Mouse (Mus musculus): ENCODE measurements at regions not wholly inside any gene's neighbourhood (a gene's known extent, or its start where the extent isn't known, plus 50 kb on each side); places are given as distances from the start of the nearest gene placed in this dataset.

DNA sequence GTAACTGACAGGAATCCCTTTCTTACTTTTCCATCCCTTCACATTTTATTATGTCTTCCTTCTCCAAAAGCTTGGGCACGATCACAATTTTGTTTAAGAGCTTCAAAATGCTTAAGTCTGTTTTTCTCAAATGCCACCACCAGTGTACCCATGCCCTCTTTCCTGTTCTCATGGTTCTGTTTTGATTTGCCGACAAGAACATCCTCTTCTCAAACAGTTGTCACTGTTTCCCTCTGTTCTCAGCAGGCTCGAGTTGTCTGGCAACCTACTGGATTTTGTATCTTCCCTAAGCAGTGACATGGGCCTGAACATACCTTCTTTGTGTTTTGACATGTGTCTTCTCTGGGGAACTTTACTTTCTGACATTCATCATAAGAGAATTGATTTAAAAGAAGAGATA, 2124.1 kb upstream of the Lrrc6 start:
- Histone ChIP-seq H3K4me2 (no peak overlapping the region), H3K4me3 (no peak overlapping the region), H3K27ac (replicated peaks) (no peak overlapping the region), H3K36me3 (no peaks in the 10 kb centered on the region), H3K9ac (no peak overlapping the region), H3K9me3 (no peaks in the 10 kb centered on the region), H3K4me1 (replicated peaks) (no peaks in the 10 kb centered on the region), H3K27me3 (no peaks in the 10 kb centered on the region)
- no peak for ATAC-seq (ENCODE audit: low FRiP score, low read depth)
- WGBS = 78% methylated on average over 3 of the region's 3 CpGs

DNA sequence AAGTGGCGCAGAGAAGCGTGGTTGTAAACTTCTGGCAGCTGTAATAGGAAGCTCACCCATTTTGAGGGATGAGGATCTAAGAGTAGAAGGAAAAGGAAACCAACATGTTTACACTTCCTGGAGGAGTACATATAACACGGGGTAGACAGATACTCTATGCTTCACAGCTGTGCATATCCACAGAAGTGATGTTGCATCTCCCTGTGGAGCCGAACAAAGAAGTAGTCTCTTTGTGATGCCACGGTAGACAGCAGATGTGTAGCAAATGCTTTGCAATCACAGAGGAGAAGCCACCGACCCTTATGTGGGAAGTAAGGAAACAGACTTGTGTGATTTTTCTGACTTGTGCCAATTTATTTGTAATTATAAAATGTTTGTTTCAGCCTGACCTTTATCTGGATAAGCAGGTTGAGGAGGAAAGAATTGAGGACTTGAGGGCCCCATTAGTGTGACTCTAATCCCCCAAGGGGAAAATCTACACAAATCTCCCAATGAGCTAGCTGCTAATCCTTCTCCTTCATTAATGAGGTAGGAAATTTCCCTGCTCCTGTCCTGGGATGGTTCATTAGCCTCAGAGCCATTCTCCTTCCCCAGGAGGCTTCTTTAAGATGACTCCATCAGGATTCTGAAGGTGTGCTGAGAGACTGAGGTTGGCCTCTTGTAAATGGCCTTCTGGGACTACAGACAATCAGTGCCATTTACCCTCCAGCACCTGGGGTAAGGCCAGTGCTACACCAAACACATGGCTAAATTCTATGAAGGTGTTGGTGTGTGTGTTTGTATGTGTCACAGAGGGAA, 2119.9 kb upstream of the Lrrc6 start:
- no peak for ATAC-seq (ENCODE audit: low FRiP score, low read depth)
- Histone ChIP-seq H3K4me1 (replicated peaks) (no peaks in the 10 kb centered on the region), H3K27me3 (no peaks in the 10 kb centered on the region), H3K9me3 (no peaks in the 10 kb centered on the region), H3K36me3 (no peaks in the 10 kb centered on the region), H3K4me3 (no peak overlapping the region), H3K9ac (no peak overlapping the region), H3K27ac (replicated peaks) (no peak overlapping the region), H3K4me2 (no peak overlapping the region)
- 73% methylated on average over 6 of the region's 6 CpGs for WGBS

DNA sequence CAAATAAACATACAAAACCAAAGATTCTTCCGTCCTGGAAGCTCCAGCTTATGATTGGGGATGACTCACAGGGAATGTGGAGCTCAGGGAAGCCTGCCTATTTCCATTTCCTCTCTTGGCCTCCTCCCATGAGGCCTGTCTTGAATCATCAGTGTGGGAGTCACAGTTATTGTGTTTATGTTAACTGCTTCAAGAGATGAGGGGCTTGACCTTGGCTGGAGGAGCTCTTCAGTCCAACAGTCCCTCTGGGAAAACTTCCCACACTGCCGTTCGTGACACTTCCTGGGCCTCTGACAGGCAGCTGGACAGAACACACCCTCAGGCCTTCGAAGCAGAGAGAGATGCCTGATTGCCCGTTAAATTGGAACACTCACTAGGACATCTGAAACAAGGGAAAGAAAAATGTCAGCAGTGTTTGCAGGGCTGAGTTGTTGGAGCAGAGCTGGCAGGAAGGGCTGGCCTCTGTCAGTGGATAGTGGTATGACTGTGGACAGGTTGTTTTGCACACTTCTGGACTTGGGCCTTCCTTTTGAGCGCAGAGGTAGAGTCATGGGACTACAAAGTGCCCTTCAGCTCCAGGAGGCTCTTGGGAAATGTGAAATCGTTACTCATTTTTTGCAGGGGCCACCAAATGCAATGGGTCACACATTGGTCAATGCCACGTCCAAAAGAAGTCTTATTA, 2105.5 kb upstream of the Lrrc6 start:
- 55% methylated on average over 8 of the region's 8 CpGs for WGBS
- H3K4me2 ChIP-seq = no peak overlapping the region
- H3K9me3 ChIP-seq = no peaks in the 10 kb centered on the region
- H3K27me3 ChIP-seq = no peaks in the 10 kb centered on the region
- H3K4me1 ChIP-seq (replicated peaks) = no peaks in the 10 kb centered on the region
- H3K4me3 ChIP-seq = no peak overlapping the region
- no peak overlapping the region for H3K27ac ChIP-seq (replicated peaks)
- H3K9ac ChIP-seq = no peak overlapping the region
- H3K36me3 ChIP-seq = no peaks in the 10 kb centered on the region
- no peak for ATAC-seq (ENCODE audit: low FRiP score, low read depth)

DNA sequence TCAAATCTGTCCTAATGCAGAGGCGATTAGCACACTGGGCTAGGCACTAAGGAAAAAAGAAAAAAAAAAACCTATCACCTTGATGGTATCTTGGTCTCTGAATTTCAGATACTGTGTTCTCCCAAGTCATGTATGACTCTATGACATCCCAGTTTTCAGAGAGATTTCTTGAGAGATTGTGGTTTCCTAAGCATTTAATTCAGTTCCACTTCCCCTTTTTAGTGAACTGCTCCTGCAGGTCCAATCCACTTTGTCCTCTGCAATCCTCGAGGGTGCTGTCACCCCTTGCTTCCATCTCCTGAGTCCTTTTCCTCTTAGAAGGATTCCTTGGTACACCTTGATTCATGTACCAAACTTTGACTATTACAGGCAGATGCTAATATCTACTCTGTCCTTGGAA, 2104.8 kb upstream of the Lrrc6 start:
- no peaks in the 10 kb centered on the region for H3K27me3 ChIP-seq
- no peaks in the 10 kb centered on the region for H3K4me1 ChIP-seq (replicated peaks)
- H3K4me2 ChIP-seq = no peak overlapping the region
- no peaks in the 10 kb centered on the region for H3K9me3 ChIP-seq
- ATAC-seq (ENCODE audit: low FRiP score, low read depth) = no peak
- H3K9ac ChIP-seq = no peak overlapping the region
- no peaks in the 10 kb centered on the region for H3K36me3 ChIP-seq
- 90% methylated on average over 2 of the region's 2 CpGs for WGBS
- H3K4me3 ChIP-seq = no peak overlapping the region
- no peak overlapping the region for H3K27ac ChIP-seq (replicated peaks)

DNA sequence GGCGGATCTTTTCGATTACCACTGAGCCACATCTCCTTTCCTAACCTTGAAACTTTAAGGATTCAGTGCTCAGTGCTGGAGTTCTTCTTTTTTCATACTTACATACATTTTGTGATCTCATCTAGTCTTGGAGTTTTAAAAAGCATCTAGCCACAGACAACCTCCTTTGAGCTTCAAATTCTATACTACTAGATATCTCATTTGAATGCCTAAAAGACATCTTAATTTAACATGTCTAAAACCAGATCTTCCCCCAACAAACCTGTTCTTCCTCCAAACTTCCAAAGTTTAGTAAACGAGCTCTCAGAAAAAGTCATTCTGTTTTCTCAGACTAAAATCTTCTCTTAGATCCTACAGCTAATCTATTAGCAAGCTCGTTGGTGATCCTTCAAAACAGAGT, 2081.5 kb upstream of the Lrrc6 start:
- Histone ChIP-seq H3K4me2 (no peak overlapping the region), H3K27ac (replicated peaks) (no peak overlapping the region), H3K9ac (no peak overlapping the region), H3K27me3 (no peaks in the 10 kb centered on the region), H3K4me1 (replicated peaks) (no peaks in the 10 kb centered on the region), H3K4me3 (no peak overlapping the region), H3K9me3 (no peaks in the 10 kb centered on the region), H3K36me3 (no peaks in the 10 kb centered on the region)
- no peak for ATAC-seq (ENCODE audit: low FRiP score, low read depth)
- 89% methylated on average over 4 of the region's 4 CpGs for WGBS

DNA sequence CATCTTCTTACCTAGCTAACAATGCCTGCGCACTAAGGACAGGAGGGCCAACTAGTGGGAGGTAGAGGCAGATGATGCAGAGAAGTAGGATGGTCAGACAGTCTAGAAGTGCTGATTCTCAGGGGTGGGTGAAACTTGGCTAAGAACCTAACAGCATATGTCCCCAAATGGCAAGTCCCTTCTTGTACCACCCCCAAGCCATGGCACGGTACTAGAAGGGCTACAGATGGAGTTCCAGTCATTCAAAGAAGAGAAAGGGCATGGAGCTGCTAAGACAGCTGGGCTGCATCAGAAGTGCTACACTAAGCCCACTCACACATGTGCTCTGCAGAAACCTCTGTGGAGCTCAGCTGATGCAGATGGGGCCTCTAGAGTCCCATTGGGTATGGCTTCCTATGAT, 2078.8 kb upstream of the Lrrc6 start:
- no peaks in the 10 kb centered on the region for H3K36me3 ChIP-seq
- WGBS = 91% methylated on average over 2 of the region's 2 CpGs

DNA sequence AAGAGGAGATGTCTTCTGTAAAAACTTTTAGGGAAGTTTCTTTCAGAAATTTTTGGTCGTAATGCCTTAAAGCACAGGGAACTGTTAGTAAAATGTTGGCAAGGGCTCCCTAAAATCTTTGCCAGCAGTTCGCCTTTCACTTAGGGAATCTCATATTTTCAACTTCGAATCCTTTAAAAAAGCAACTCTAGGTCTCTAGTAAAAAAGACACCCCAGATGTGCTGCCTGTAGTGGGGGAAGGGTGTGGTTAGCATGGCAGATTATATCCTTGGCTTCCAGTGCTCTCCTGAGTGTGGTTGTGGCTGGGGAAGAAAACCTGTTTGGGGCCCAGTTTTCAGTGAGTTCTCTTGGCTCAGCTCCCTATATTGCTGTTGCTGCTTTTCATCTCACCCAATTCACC, 2059.9 kb upstream of the Lrrc6 start:
- no peak for ATAC-seq (ENCODE audit: low FRiP score, low read depth)
- Histone ChIP-seq H3K27me3 (no peaks in the 10 kb centered on the region), H3K4me2 (no peak overlapping the region), H3K27ac (replicated peaks) (no peak overlapping the region), H3K4me3 (no peak overlapping the region), H3K9ac (no peak overlapping the region), H3K4me1 (replicated peaks) (0 out of 2 replicates have a peak, but pooled peaks cover 2% of the 10 kb centered on the region), H3K9me3 (no peaks in the 10 kb centered on the region), H3K36me3 (no peaks in the 10 kb centered on the region)
- WGBS = 85% methylated on average over 3 of the region's 3 CpGs

More for the DNA sequence above, 2078.8 kb upstream of the Lrrc6 start:
- ATAC-seq (ENCODE audit: low FRiP score, low read depth) = no peak
- H3K27me3 ChIP-seq = no peaks in the 10 kb centered on the region
- H3K4me3 ChIP-seq = no peak overlapping the region
- no peak overlapping the region for H3K9ac ChIP-seq
- H3K27ac ChIP-seq (replicated peaks) = no peak overlapping the region
- H3K9me3 ChIP-seq = no peaks in the 10 kb centered on the region
- no peak overlapping the region for H3K4me2 ChIP-seq
- H3K4me1 ChIP-seq (replicated peaks) = no peaks in the 10 kb centered on the region

DNA sequence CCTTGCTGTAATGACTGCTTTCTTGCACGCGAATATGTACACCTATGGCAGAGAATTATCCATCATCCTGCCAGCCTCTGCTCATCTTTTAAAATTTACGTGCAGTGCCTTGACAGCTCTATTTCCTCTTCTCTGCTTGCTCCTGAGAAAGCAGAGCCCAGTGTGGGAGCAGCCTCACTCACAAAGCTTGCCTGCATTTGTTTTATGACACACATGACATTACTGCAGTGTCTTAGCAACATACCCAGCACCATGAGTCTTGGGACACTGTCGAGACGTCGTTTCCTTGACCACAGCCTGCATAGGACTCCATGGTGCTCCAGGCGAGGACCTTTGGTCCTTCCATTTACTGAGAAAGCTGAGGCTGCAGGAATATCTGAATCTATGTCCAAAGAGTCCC, 2055.4 kb upstream of the Lrrc6 start:
- H3K36me3 ChIP-seq = no peaks in the 10 kb centered on the region
- H3K4me3 ChIP-seq = no peak overlapping the region
- 66% methylated on average over 7 of the region's 7 CpGs for WGBS
- H3K4me2 ChIP-seq = no peak overlapping the region
- 0 out of 2 replicates have a peak, but pooled peaks cover 2% of the 10 kb centered on the region for H3K4me1 ChIP-seq (replicated peaks)
- H3K27me3 ChIP-seq = no peaks in the 10 kb centered on the region
- no peak overlapping the region for H3K27ac ChIP-seq (replicated peaks)
- H3K9ac ChIP-seq = no peak overlapping the region
- no peak for ATAC-seq (ENCODE audit: low FRiP score, low read depth)
- no peaks in the 10 kb centered on the region for H3K9me3 ChIP-seq

DNA sequence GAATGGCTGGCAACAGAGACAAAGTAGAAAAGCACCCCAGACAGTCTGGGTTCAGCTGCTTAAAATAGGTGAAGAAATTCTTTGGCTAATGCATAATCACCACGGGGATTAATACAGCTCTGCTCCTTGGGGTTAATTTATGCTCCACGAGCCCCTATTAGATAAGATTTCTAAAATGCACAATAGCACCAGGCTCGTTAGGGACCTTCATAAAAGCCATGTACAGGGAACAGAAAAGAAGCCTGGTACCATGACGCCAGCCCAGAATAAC, 2035.3 kb upstream of the Lrrc6 start:
- Histone ChIP-seq H3K4me3 (no peak overlapping the region), H3K27ac (replicated peaks) (no peak overlapping the region), H3K4me1 (replicated peaks) (peaks cover 7% of the 10 kb centered on the region; the same call in 1 of the 2 replicates), H3K9me3 (no peaks in the 10 kb centered on the region), H3K27me3 (no peaks in the 10 kb centered on the region), H3K9ac (no peak overlapping the region), H3K4me2 (no peak overlapping the region), H3K36me3 (no peaks in the 10 kb centered on the region)
- ATAC-seq (ENCODE audit: low FRiP score, low read depth) = no peak
- WGBS = 25% methylated on average over 4 of the region's 4 CpGs

DNA sequence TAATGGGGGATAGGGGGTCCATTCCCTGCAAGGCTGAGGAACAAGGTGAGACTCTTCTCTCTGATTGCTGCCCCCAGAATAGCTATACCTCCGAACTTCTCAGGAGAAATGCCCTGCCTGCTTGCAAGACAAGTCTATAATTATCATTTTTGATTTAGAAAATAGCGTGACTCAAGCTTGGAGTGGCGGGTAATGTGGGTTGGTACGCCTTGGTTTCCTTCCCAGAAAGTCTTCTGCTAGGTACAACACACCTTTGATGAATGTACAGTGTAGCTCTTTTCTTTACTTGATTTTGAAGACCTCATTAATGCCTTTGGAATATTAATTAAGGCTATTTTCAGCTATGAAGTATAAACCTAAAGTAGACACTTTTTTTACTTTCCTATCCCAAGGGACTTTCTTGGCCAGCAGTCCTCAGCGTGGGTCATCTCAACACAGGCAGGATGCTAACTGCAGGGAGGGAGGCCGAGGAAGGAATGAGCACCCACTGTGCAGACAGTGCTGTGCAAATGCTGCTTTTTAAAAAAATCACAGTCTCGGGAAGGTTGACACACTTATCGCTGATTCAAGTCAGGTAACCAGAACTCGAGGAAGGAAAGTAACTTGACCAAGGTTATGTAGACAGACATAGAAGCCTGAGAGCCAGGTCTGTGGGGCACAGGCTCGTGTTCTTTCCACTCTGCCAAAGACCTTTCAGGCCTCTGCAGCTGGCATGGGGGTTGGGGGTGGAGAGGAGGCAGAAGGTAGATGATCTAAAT, 2034.8 kb upstream of the Lrrc6 start:
- H3K4me1 ChIP-seq (replicated peaks) = peaks cover 7% of the 10 kb centered on the region; the same call in 1 of the 2 replicates
- no peak for ATAC-seq (ENCODE audit: low FRiP score, low read depth)
- no peak overlapping the region for H3K27ac ChIP-seq (replicated peaks)
- H3K27me3 ChIP-seq = no peaks in the 10 kb centered on the region
- H3K9me3 ChIP-seq = no peaks in the 10 kb centered on the region
- 65% methylated on average over 10 of the region's 10 CpGs for WGBS
- no peak overlapping the region for H3K4me2 ChIP-seq
- no peak overlapping the region for H3K4me3 ChIP-seq
- no peaks in the 10 kb centered on the region for H3K36me3 ChIP-seq
- H3K9ac ChIP-seq = no peak overlapping the region

DNA sequence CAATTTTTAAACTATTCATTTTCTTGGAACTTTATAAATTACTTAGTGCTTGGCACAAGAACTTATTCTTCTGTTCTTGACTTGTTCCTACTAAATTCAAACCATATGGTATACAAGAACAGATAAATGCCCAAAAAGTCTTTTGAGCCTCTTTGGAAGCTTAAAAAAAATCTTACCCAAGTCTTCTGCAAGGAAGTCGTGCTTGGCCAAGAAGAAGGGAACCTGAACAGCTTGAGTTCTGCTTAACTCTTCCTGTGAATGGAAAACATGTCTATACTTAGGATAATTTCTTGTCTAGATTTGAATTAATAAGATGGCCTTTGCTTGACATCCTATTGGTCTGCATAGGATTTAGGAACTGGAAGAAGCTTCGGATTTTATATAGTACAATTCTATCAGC, 2020.0 kb upstream of the Lrrc6 start:
- H3K4me3 ChIP-seq = no peak overlapping the region
- ATAC-seq (ENCODE audit: low FRiP score, low read depth) = no peak
- 82% methylated on average over 2 of the region's 2 CpGs for WGBS
- no peaks in the 10 kb centered on the region for H3K4me1 ChIP-seq (replicated peaks)
- H3K9me3 ChIP-seq = no peaks in the 10 kb centered on the region
- no peak overlapping the region for H3K4me2 ChIP-seq
- H3K36me3 ChIP-seq = no peaks in the 10 kb centered on the region
- H3K27me3 ChIP-seq = no peaks in the 10 kb centered on the region
- no peak overlapping the region for H3K9ac ChIP-seq
- H3K27ac ChIP-seq (replicated peaks) = no peak overlapping the region

DNA sequence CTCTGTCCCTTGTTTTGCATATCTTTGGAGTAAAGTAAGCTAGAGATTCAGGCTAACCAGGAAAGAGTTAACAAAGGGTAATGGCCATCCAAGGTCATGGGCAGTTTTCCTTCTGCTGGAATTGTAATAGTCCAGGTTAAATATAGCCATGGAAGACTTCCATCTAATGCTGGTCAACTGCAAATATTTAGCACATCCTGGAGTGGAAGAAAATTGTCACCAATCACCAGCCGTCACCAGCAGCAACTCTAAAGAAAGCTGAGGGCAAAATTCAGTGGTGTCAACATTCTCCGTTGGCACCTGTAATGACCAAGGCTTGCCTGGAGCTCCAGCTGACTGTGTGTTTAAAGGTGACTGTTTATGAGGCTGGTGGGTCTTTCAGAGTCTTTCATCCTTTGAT, 2011.7 kb upstream of the Lrrc6 start:
- no peak for ATAC-seq (ENCODE audit: low FRiP score, low read depth)

More for the DNA sequence above, 2011.7 kb upstream of the Lrrc6 start:
- 85% methylated on average over 2 of the region's 2 CpGs for WGBS
- Histone ChIP-seq H3K27me3 (no peaks in the 10 kb centered on the region), H3K4me2 (no peak overlapping the region), H3K27ac (replicated peaks) (no peak overlapping the region), H3K9me3 (no peaks in the 10 kb centered on the region), H3K9ac (no peak overlapping the region), H3K36me3 (no peaks in the 10 kb centered on the region), H3K4me3 (no peak overlapping the region), H3K4me1 (replicated peaks) (no peaks in the 10 kb centered on the region)

All from hindbrain, embryonic 15.5 days (tissue).